Mouse (Mus musculus): ENCODE measurements at regions not wholly inside any gene's neighbourhood (a gene's known extent, or its start where the extent isn't known, plus 50 kb on each side); places are given as distances from the start of the nearest gene placed in this dataset.
A peak's percentile ranks its signal among the peaks of the same experiment; 100 is the strongest.

DNA sequence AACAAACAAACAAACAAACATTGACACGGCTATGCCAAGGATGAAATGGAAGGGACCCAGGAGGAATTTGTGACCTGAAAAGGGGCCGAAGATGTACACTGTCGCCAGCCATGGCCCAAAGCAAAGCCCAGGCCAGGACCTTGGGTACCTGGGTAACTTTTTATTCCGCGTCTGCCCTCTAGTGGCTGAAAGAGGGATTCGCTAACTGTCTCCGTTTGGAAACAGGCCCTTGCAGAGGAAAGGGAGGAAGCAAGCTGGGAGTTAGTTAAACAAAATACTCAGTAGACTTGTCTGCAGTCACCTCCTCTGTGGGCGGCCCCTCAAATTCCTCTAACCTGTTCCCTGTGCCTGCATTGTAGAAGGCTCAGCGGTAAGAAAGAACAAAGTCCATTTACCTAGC is 167.5 kb upstream of the Rxfp2 start:
- peak; percentile 66; the same call in 1 of the 2 replicates for TF ChIP-seq CTCF (IDR thresholded peaks at IDR 0.05; ENCODE audit: borderline replicate concordance, control insufficient read depth, extremely low read depth, insufficient read depth, low read length, poor library complexity)
- no peak for TF ChIP-seq POLR2A (IDR thresholded peaks at IDR 0.05; ENCODE audit: control insufficient read depth, extremely low read depth, insufficient read depth, low read length, poor library complexity)
